Mouse (Mus musculus) cerebellum, adult 2 months (tissue): ENCODE measurements around the gene Arhgef2. TPM values are rescaled to one million over a fixed set of nuclear protein-coding genes. Genes with fewer than 3 reads are reported as not detected.

Source experiments
- DNase-seq, 2 experiments: peaks; one replicate each; pipeline ENCODE4 v3.0.0; 2021
- H3K27ac ChIP-seq: fragments of 200-500 bp; 2 replicates; pipeline ENCODE4 v1.5.1; 2012; ENCODE audit warnings: low read length, control low read depth, inconsistent platforms; ENCODE audit not compliant: insufficient read depth
- H3K27me3 ChIP-seq: fragments of 200-500 bp; 2 replicates; pipeline ENCODE4 v1.6.1; 2012; ENCODE audit warnings: inconsistent platforms, mild to moderate bottlenecking, low read length, moderate library complexity; ENCODE audit not compliant: control insufficient read depth, insufficient read depth
- H3K4me1 ChIP-seq: fragments of 200-500 bp; 2 replicates; pipeline ENCODE4 v1.6.1; 2011; ENCODE audit warnings: low read length; ENCODE audit not compliant: control insufficient read depth, insufficient read depth
- H3K4me3 ChIP-seq: fragments of 200-500 bp; replicated peaks from 2 replicates; pipeline ENCODE3; 2011; ENCODE audit warnings: mild to moderate bottlenecking, low read depth, low read length, control low read depth; ENCODE audit not compliant: insufficient read depth
- CTCF ChIP-seq: fragments of 200-500 bp; IDR thresholded peaks from 2 replicates; pipeline ENCODE4 v1.5.1; 2011; ENCODE audit warnings: low read depth, mild to moderate bottlenecking, control low read depth, low read length, moderate library complexity, borderline replicate concordance; ENCODE audit not compliant: insufficient read depth
- POLR2A ChIP-seq: fragments of 200-500 bp; IDR thresholded peaks from 2 replicates; pipeline ENCODE4 v1.6.1; 2011; ENCODE audit warnings: low read length, control low read depth, borderline replicate concordance; ENCODE audit not compliant: insufficient read depth
- WGBS: fragments of 180-500 bp; shearing (Covaris S2); methylation state at CpG from one replicate; pipeline ENCODE4 v1.1.7; 2018; 5-methylcytosine and 5-hydroxymethylcytosine counted together
- polyA plus RNA-seq: library from polyadenylated mRNA; depleted of rRNA; stranded (reverse); fragments of >200 nt; gene quantifications from 2 replicates; pipeline ENCODE4 v1.2.3, GENCODE M21; 2012

The Arhgef2 gene
- polyA plus RNA-seq, 1 experiment: 129 TPM

DNA sequence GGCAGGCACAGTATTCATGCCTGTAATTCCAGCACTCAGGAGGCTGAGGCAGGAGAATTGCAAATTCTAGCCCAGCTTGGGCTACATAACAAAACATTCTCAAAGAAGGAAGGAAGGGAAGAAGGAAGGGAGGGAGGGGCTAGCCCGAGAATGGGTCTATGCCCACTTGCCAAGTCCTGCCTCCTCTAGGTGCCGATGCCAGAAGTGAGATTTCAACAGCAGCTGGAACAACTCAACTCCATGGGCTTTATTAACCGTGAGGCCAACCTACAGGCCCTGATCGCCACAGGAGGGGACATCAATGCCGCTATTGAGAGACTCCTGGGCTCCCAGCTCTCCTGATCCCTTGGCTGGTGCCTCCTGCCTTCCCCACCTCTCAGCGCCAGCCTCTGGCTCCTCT is 37.9 kb upstream of the Arhgef2 start:
- no peaks in the 10 kb centered on the region for H3K4me1 ChIP-seq
- WGBS: 51% methylated on average over 6 of the region's 6 CpGs
- no peak for DNase-seq
- no peaks in the 10 kb centered on the region for H3K27me3 ChIP-seq
- H3K4me3 ChIP-seq: no peak overlapping the region
- H3K27ac ChIP-seq: no peak overlapping the region
- TF ChIP-seq POLR2A (no peak), CTCF (no peak)

DNA sequence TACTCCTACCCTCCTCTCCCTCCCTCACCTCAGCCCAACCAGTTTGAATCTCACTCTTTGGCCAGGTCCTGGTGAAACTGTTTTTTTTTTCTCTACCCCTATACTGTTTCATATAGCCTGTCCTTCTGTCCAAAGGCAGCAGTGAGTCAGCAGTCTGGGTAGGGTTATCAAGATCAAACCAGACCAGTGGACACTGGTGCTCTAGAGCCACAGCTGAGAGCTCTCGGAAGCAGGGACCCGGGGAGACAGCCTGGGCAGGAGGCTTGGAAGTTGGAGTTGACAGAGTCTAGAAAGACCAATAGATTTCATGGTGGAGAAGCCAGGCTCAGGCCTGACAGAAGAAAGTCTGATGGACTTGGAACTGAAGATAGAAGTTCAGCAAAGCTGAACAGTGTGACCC is 37.2 kb upstream of the Arhgef2 start:
- DNase-seq: no peak
- WGBS: 93% methylated on average over 2 of the region's 2 CpGs
- TF ChIP-seq CTCF (no peak), POLR2A (no peak)
- no peaks in the 10 kb centered on the region for H3K4me1 ChIP-seq
- H3K27ac ChIP-seq: no peak overlapping the region
- H3K4me3 ChIP-seq: no peak overlapping the region
- no peaks in the 10 kb centered on the region for H3K27me3 ChIP-seq

DNA sequence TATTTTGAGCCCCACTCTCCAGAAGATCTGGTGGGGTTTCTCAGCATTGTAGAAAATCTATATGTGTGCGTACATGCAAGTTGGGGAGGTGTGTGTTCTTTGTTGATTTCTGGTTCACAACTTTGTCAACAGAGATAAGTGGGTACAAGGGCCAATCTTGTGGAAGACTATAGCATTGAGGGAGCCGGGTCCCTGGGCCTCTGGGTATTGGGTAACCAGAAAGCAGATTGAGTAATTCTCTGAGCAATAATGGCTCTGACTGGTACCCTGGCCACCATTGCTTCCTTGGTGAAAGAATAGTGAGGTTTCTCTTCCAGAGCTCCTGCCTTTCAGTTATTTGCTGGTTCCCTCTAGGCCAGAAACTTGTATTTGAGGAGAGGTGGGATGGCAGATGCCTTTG is 36.7 kb upstream of the Arhgef2 start:
- 96% methylated on average over 2 of the region's 2 CpGs for WGBS
- H3K27me3 ChIP-seq: no peaks in the 10 kb centered on the region
- no peaks in the 10 kb centered on the region for H3K4me1 ChIP-seq
- no peak for DNase-seq
- H3K27ac ChIP-seq: no peak overlapping the region
- H3K4me3 ChIP-seq: no peak overlapping the region
- no peak for TF ChIP-seq CTCF
- no peak for TF ChIP-seq POLR2A

DNA sequence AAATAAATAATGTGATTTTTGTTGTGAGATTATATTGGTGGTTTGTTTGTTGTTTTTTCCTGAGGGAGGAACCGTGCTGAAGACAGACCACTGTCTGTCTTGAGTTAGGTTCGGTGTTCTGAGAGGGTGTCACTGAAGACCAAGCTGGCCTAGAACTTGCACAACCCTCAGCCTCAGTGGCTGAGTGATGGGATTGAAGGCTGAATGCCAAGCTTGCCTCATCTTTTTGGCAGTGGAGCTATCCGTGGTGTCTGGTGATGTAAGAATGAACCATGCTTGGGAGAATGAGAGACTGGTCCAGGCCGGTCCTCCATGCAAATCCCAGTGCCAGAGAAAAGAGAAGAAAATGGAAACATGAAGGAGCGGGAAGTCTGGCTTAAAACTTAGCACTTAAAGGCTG is 36.1 kb upstream of the Arhgef2 start:
- no peak overlapping the region for H3K4me3 ChIP-seq
- DNase-seq: no peak
- no peak overlapping the region for H3K27ac ChIP-seq
- TF ChIP-seq POLR2A: no peak
- no peak for TF ChIP-seq CTCF
- no peaks in the 10 kb centered on the region for H3K4me1 ChIP-seq
- H3K27me3 ChIP-seq: no peaks in the 10 kb centered on the region
- 79% methylated on average over 5 of the region's 5 CpGs for WGBS

DNA sequence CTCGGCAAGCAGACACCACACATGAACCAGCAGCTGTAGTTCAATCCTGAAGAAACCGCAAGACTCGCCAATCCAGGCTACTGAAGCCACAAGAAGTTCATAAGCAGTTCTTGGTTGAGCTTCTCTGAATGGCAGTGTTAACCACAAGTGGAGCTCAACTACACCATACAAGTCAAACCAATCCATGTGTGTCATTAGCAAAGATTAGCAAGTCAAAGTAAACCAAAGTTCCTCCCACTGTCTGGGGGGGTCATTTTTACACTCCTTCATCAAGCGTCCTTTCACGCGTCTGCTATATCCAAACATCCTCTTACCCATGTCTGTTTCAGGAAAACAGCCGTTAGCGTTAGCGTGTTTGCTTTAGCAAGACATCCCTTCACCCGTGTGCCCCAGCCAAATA is 35.4 kb upstream of the Arhgef2 start:
- TF ChIP-seq POLR2A: no peak
- no peak for TF ChIP-seq CTCF
- Histone ChIP-seq H3K4me3 (no peak overlapping the region), H3K4me1 (no peaks in the 10 kb centered on the region), H3K27me3 (no peaks in the 10 kb centered on the region), H3K27ac (no peak overlapping the region)
- no peak for DNase-seq
- WGBS: 93% methylated on average over 10 of the region's 10 CpGs

DNA sequence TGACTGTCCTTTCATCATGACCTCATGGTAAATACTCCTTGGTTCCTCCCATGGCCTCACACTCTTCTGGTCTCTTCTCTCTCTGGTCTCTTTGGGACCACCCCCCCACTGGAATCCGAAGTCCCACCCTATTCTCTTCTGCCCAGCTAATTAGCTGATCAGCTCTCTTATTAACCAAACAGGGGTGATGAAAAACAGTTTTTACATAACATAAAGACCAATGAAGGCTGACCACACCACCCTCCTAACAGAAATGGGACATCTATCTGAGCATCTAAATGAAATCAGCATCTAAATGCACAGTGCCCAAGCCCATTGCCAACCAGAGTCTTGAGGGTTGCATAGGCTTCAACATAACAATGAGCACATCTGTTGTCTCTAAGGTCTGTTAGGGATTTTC is 33.9 kb upstream of the Arhgef2 start:
- H3K27me3 ChIP-seq: no peaks in the 10 kb centered on the region
- H3K4me3 ChIP-seq: no peak overlapping the region
- H3K4me1 ChIP-seq: no peaks in the 10 kb centered on the region
- H3K27ac ChIP-seq: no peak overlapping the region
- no peak for DNase-seq
- no peak for TF ChIP-seq CTCF
- TF ChIP-seq POLR2A: no peak
- 91% methylated on average over 1 of the region's 1 CpGs for WGBS

DNA sequence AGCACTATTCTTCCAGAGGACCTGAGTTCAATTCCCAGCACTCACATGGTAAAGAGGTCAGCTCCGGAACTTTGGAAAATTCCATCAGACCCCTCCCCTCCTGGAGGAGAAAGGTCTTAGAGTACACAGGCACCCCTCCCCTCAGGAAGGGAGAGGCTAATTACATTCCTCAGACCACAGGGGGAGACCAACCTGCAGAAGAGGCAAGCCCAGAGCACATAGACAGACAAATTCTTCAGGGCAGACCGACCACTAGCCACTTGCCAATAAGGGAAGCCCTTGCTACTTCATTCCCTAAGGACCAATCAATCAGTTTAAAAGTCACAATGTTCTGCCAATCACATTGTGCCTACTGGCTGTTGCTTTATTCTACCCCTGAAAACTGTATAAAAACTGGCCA is 32.9 kb upstream of the Arhgef2 start:
- TF ChIP-seq CTCF (no peak), POLR2A (no peak)
- DNase-seq: no peak
- 75% methylated on average over 2 of the region's 2 CpGs for WGBS

DNA sequence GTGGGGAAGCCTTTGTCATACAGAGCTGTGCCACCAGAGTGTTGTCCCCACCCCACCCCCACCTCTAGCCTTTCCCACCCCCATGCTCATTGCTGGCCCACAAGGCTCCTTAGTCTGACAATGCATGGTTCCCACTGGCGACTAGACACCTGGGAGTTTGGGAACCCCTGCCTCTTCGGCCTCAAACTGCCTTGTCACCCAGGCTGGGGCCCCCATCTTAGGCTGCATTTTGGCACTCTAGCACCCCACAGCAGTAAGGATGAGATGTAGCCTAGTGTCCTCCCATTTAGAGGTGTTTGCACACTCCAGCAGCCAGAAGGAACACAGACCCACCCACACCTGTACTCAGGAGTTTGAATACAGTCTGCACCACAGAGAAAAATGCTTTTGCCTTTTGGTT is 32.0 kb upstream of the Arhgef2 start:
- Histone ChIP-seq H3K27me3 (no peaks in the 10 kb centered on the region), H3K4me1 (no peaks in the 10 kb centered on the region), H3K27ac (no peak overlapping the region), H3K4me3 (no peak overlapping the region)
- no peak for TF ChIP-seq CTCF
- TF ChIP-seq POLR2A: no peak
- 69% methylated on average over 2 of the region's 2 CpGs for WGBS
- no peak for DNase-seq

More for the DNA sequence above, 32.9 kb upstream of the Arhgef2 start:
- H3K27ac ChIP-seq: no peak overlapping the region
- H3K4me3 ChIP-seq: no peak overlapping the region
- no peaks in the 10 kb centered on the region for H3K27me3 ChIP-seq
- no peaks in the 10 kb centered on the region for H3K4me1 ChIP-seq
